Mouse (Mus musculus): ENCODE data around the gene Klf8.

GRCm38 (mm10) chrX:153233255-153233654 lies 4.0 kb upstream of the Klf8 start:
- TF ChIP-seq CTCF (IDR thresholded peaks at IDR 0.05) (no peak), EP300 (IDR thresholded peaks at IDR 0.05) (no peak)
